Mouse (Mus musculus): ENCODE measurements around the gene Setd4.

GRCm38 (mm10) chr16:93576412-93577082, 27.3 kb downstream of the Setd4 start:
- TF ChIP-seq POLR2A (IDR thresholded peaks at IDR 0.05; ENCODE audit: low read depth, low read length): no peak
- peak; percentile 82; the same call in 1 of the 2 replicates for TF ChIP-seq CTCF (IDR thresholded peaks at IDR 0.05; ENCODE audit: borderline replicate concordance, insufficient read depth, low read length)
